Mouse (Mus musculus) CD4-positive, CD25-positive, alpha-beta regulatory T cell, adult 2 months (primary cell): ENCODE measurements around the gene 4933402J07Rik.
A peak's percentile ranks its signal among the peaks of the same experiment; 100 is the strongest.

Experiments
- DNase-seq: peaks from one replicate; pipeline ENCODE4 v3.0.0-alpha.2; 2012; ENCODE audit warnings: low read depth, low spot score

The 4933402J07Rik gene

GRCm38 (mm10) chr8:87563553-87563952, at the start of gene 4933402J07Rik:
Gene 4933402J07Rik (plus strand): TSS chr8:87563853.
- DNase-seq, result no peak

- no peak for DNase-seq
These were observed 46.5 kb upstream of the 4933402J07Rik start for GRCm38 (mm10) chr8:87517132-87517531.

- DNase-seq, result no peak
These were observed 38.6 kb upstream of the 4933402J07Rik start for GRCm38 (mm10) chr8:87525006-87525405.

GRCm38 (mm10) chr8:87531176-87531575, 32.5 kb upstream of the 4933402J07Rik start:
- no peak for DNase-seq

- DNase-seq, result no peak
These were observed 30.2 kb upstream of the 4933402J07Rik start for GRCm38 (mm10) chr8:87533476-87533875.

- no peak for DNase-seq
These were observed 28.8 kb upstream of the 4933402J07Rik start for GRCm38 (mm10) chr8:87534846-87535245.

- peak; percentile 41 for DNase-seq
These were observed 26.9 kb upstream of the 4933402J07Rik start for GRCm38 (mm10) chr8:87536615-87537329.

- DNase-seq, result no peak
These were observed 23.7 kb upstream of the 4933402J07Rik start for GRCm38 (mm10) chr8:87539829-87540394.

GRCm38 (mm10) chr8:87549881-87550280, 13.8 kb upstream of the 4933402J07Rik start:
- no peak for DNase-seq

GRCm38 (mm10) chr8:87552801-87553200, 10.9 kb upstream of the 4933402J07Rik start:
- DNase-seq, result no peak

GRCm38 (mm10) chr8:87560801-87561200, 2.9 kb upstream of the 4933402J07Rik start:
- no peak for DNase-seq

GRCm38 (mm10) chr8:87569203-87569602, 5.5 kb downstream of the 4933402J07Rik start:
- DNase-seq, result no peak

- DNase-seq, result no peak
These were observed 6.3 kb downstream of the 4933402J07Rik start for GRCm38 (mm10) chr8:87569706-87570563.

- no peak for DNase-seq
These were observed 6.9 kb downstream of the 4933402J07Rik start for GRCm38 (mm10) chr8:87570564-87570855.

GRCm38 (mm10) chr8:87570880-87571279, 7.2 kb downstream of the 4933402J07Rik start:
- no peak for DNase-seq

- DNase-seq, result peak; percentile 50
These were observed 30.6 kb downstream of the 4933402J07Rik start for GRCm38 (mm10) chr8:87594272-87594671.

GRCm38 (mm10) chr8:87602731-87603130, 39.1 kb downstream of the 4933402J07Rik start:
- DNase-seq, result no peak

- DNase-seq, result no peak
These were observed 45.5 kb downstream of the 4933402J07Rik start for GRCm38 (mm10) chr8:87609110-87609509.

- DNase-seq, result no peak
These were observed 46.1 kb downstream of the 4933402J07Rik start for GRCm38 (mm10) chr8:87609651-87610192.

GRCm38 (mm10) chr8:87613701-87614100, 50.0 kb downstream of the 4933402J07Rik start:
- DNase-seq, result no peak

GRCm38 (mm10) chr8:87619118-87619517, 55.5 kb downstream of the 4933402J07Rik start:
- DNase-seq, result no peak

GRCm38 (mm10) chr8:87619529-87619928, 55.9 kb downstream of the 4933402J07Rik start:
- DNase-seq, result no peak
